ENCODE assay signal across 12 mouse cellular contexts in genomic region chr16:81284859-81285837, GRCm38 (mm10).
DNase-seq lines count a peak whose midpoint lies in the region; ATAC-seq and TF ChIP-seq lines count a peak whose summit lies in the region.
"Had no signal": no experiment of that assay in that cellular context is flagged by ENCODE, and none has a peak within 500 bp of the region (broad histone marks: within the 10 kb centered on the region; RNA-seq: fewer than 3 reads in every experiment).

No protein-coding gene starts in this region.

- H3K4me3 ChIP-seq in lung, embryonic 14.5 days (ENCODE audit: low read depth, low read length), result no peak overlapping the region
- H3K4me3 ChIP-seq in lung, postnatal 0 days (ENCODE audit: low read depth, low read length), result no peak overlapping the region
- H3K4me3 ChIP-seq in forebrain, embryonic 15.5 days, result no peak overlapping the region
- no peak overlapping the region for H3K4me3 ChIP-seq in midbrain, embryonic 10.5 days
- no peak overlapping the region for H3K4me3 ChIP-seq in neural tube, embryonic 15.5 days (replicated peaks)
- H3K4me3 ChIP-seq: embryonic facial prominence, embryonic 15.5 days; heart, embryonic 13.5 days; liver, embryonic 13.5 days had no signal

- TF ChIP-seq CTCF in lung, embryonic 14.5 days (IDR thresholded peaks at IDR 0.05; ENCODE audit: low read depth), result no peak
- TF ChIP-seq CTCF in lung, postnatal 0 days (IDR thresholded peaks at IDR 0.05), result no peak

- H3K4me1 ChIP-seq in lung, embryonic 14.5 days (ENCODE audit: insufficient read depth), result no peaks in the 10 kb centered on the region
- H3K4me1 ChIP-seq in lung, postnatal 0 days (ENCODE audit: insufficient read depth, low read depth, low read length), result no peaks in the 10 kb centered on the region
- H3K4me1 ChIP-seq in forebrain, embryonic 15.5 days, result peaks cover 8% of the 10 kb centered on the region; the same call in 1 of the 2 replicates
- H3K4me1 ChIP-seq in midbrain, embryonic 10.5 days, result no peaks in the 10 kb centered on the region
- no peaks in the 10 kb centered on the region for H3K4me1 ChIP-seq in neural tube, embryonic 15.5 days
- H3K4me1 ChIP-seq: embryonic facial prominence, embryonic 15.5 days; heart, embryonic 13.5 days; liver, embryonic 13.5 days had no signal

- no peak overlapping the region for H3K9ac ChIP-seq in lung, embryonic 14.5 days
- H3K9ac ChIP-seq in lung, postnatal 0 days (replicated peaks; ENCODE audit: low read depth), result no peak overlapping the region
- H3K9ac ChIP-seq in forebrain, embryonic 15.5 days (replicated peaks), result no peak overlapping the region
- no peak overlapping the region for H3K9ac ChIP-seq in neural tube, embryonic 15.5 days (replicated peaks)
- H3K9ac ChIP-seq: embryonic facial prominence, embryonic 15.5 days; heart, embryonic 13.5 days; liver, embryonic 13.5 days had no signal

- 70% methylated on average over 7 of the region's 7 CpGs for whole genome bisulfite sequencing in lung, embryonic 14.5 days
- 65% methylated on average over 7 of the region's 7 CpGs for WGBS in lung, postnatal 0 days
- 8% methylated on average over 7 of the region's 7 CpGs for WGBS in forebrain, embryonic 15.5 days
- 51% methylated on average over 7 of the region's 7 CpGs for WGBS in midbrain, embryonic 10.5 days
- WGBS in neural tube, embryonic 15.5 days, result 53% methylated on average over 7 of the region's 7 CpGs

- H3K27me3 ChIP-seq in lung, embryonic 14.5 days (ENCODE audit: insufficient read depth, low read length), result no peaks in the 10 kb centered on the region
- H3K27me3 ChIP-seq in lung, postnatal 0 days (replicated peaks; ENCODE audit: insufficient read depth, low read length), result no peaks in the 10 kb centered on the region
- H3K27me3 ChIP-seq in forebrain, embryonic 15.5 days, result no peaks in the 10 kb centered on the region
- H3K27me3 ChIP-seq in midbrain, embryonic 10.5 days (ENCODE audit: low read depth, poor library complexity, severe bottlenecking), result no peaks in the 10 kb centered on the region
- no peaks in the 10 kb centered on the region for H3K27me3 ChIP-seq in neural tube, embryonic 15.5 days (replicated peaks)
- H3K27me3 ChIP-seq: embryonic facial prominence, embryonic 15.5 days; heart, embryonic 13.5 days; liver, embryonic 13.5 days had no signal

- no peak overlapping the region for H3K4me2 ChIP-seq in lung, embryonic 14.5 days
- no peak overlapping the region for H3K4me2 ChIP-seq in lung, postnatal 0 days (replicated peaks; ENCODE audit: low read depth, low read length)
- H3K4me2 ChIP-seq in forebrain, embryonic 15.5 days (replicated peaks), result peak overlapping the region; percentile 7; the same call in 1 of the 2 replicates
- no peak overlapping the region for H3K4me2 ChIP-seq in neural tube, embryonic 15.5 days
- H3K4me2 ChIP-seq: embryonic facial prominence, embryonic 15.5 days; heart, embryonic 13.5 days; liver, embryonic 13.5 days had no signal

- no peak for TF ChIP-seq EP300 in lung, postnatal 0 days (IDR thresholded peaks at IDR 0.05)

- ATAC-seq in lung, embryonic 14.5 days (ENCODE audit: insufficient read depth), result no peak
- no peak for ATAC-seq in lung, postnatal 0 days
- peak; percentile 86 for ATAC-seq in forebrain, embryonic 15.5 days (replicated peaks)
- peak; percentile 65; the same call in 1 of the 2 replicates for ATAC-seq in neural tube, embryonic 15.5 days (ENCODE audit: low FRiP score)

- H3K36me3 ChIP-seq in lung, embryonic 14.5 days (ENCODE audit: insufficient read depth), result no peaks in the 10 kb centered on the region
- H3K36me3 ChIP-seq in lung, postnatal 0 days (ENCODE audit: insufficient read depth, low read length), result no peaks in the 10 kb centered on the region
- H3K36me3 ChIP-seq in forebrain, embryonic 15.5 days, result no peaks in the 10 kb centered on the region
- no peaks in the 10 kb centered on the region for H3K36me3 ChIP-seq in midbrain, embryonic 10.5 days
- H3K36me3 ChIP-seq in neural tube, embryonic 15.5 days, result no peaks in the 10 kb centered on the region
- H3K36me3 ChIP-seq: embryonic facial prominence, embryonic 15.5 days; heart, embryonic 13.5 days; liver, embryonic 13.5 days had no signal

- H3K9me3 ChIP-seq in lung, embryonic 14.5 days (ENCODE audit: low read depth, low read length), result no peaks in the 10 kb centered on the region
- no peaks in the 10 kb centered on the region for H3K9me3 ChIP-seq in lung, postnatal 0 days (ENCODE audit: low read length)
- no peaks in the 10 kb centered on the region for H3K9me3 ChIP-seq in forebrain, embryonic 15.5 days
- H3K9me3 ChIP-seq in midbrain, embryonic 10.5 days (replicated peaks), result no peaks in the 10 kb centered on the region
- no peaks in the 10 kb centered on the region for H3K9me3 ChIP-seq in neural tube, embryonic 15.5 days (replicated peaks)
- H3K9me3 ChIP-seq: embryonic facial prominence, embryonic 15.5 days; heart, embryonic 13.5 days; liver, embryonic 13.5 days had no signal

- peak; percentile 28 for DNase-seq in lung, embryonic 14.5 days
- no peak for DNase-seq in lung, postnatal 0 days (ENCODE audit: low spot score)
- no peak for DNase-seq in midbrain, embryonic 10.5 days (ENCODE audit: low spot score)
- DNase-seq in ovary, postnatal 36 days (ENCODE audit: low spot score), result no peak
- DNase-seq in kidney, adult 8-10 months, result no peak
- DNase-seq in adrenal gland, postnatal 25 days, result no peak
- DNase-seq: liver, embryonic 13.5 days; thymus, postnatal 36 days had no signal

- no peak overlapping the region for H3K27ac ChIP-seq in lung, embryonic 14.5 days (ENCODE audit: low read depth)
- H3K27ac ChIP-seq in lung, postnatal 0 days (ENCODE audit: low read length), result no peak overlapping the region
- 0 out of 2 replicates have a peak overlapping the region, but pooled peaks have one; percentile 27 for H3K27ac ChIP-seq in forebrain, embryonic 15.5 days (replicated peaks)
- H3K27ac ChIP-seq in midbrain, embryonic 10.5 days (replicated peaks), result 0 out of 2 replicates have a peak overlapping the region, but pooled peaks have one; percentile 28
- H3K27ac ChIP-seq in neural tube, embryonic 15.5 days (replicated peaks), result 0 out of 2 replicates have a peak overlapping the region, but pooled peaks have one; percentile 15
- H3K27ac ChIP-seq: embryonic facial prominence, embryonic 15.5 days; heart, embryonic 13.5 days; liver, embryonic 13.5 days had no signal

Comparison
In these comparisons a context has a peak if more than half of its experiments do, and no peak if none do; other contexts are left out.
1. ATAC-seq: peak in forebrain, embryonic 15.5 days (single experiment) and neural tube, embryonic 15.5 days (single experiment); none in lung, embryonic 14.5 days (single experiment) and lung, postnatal 0 days (single experiment).
2. H3K27ac ChIP-seq: peak in forebrain, embryonic 15.5 days (single experiment), midbrain, embryonic 10.5 days (single experiment) and neural tube, embryonic 15.5 days (single experiment); none in lung, embryonic 14.5 days (single experiment) and lung, postnatal 0 days (single experiment).